Mouse (Mus musculus) thymus, postnatal 0 days (tissue): ENCODE data around the gene Pacs2. TPM values are rescaled to one million over a fixed set of nuclear protein-coding genes. Genes with fewer than 3 reads are reported as not detected.

Experiments
- DNase-seq: peaks from one replicate; pipeline ENCODE4 v3.0.0-alpha.2; 2015; ENCODE audit warnings: low spot score
- polyA plus RNA-seq: library from polyadenylated mRNA; unstranded; fragments of >200 nt; fragmentation: Nextera tagmentation; extraction: Ambion mirVana; gene quantifications from 2 replicates; pipeline ENCODE4 v1.2.1, GENCODE M21; 2015

Pacs2 gene
- polyA plus RNA-seq, 1 experiment from 2014 or later: 6.4 TPM

DNA sequence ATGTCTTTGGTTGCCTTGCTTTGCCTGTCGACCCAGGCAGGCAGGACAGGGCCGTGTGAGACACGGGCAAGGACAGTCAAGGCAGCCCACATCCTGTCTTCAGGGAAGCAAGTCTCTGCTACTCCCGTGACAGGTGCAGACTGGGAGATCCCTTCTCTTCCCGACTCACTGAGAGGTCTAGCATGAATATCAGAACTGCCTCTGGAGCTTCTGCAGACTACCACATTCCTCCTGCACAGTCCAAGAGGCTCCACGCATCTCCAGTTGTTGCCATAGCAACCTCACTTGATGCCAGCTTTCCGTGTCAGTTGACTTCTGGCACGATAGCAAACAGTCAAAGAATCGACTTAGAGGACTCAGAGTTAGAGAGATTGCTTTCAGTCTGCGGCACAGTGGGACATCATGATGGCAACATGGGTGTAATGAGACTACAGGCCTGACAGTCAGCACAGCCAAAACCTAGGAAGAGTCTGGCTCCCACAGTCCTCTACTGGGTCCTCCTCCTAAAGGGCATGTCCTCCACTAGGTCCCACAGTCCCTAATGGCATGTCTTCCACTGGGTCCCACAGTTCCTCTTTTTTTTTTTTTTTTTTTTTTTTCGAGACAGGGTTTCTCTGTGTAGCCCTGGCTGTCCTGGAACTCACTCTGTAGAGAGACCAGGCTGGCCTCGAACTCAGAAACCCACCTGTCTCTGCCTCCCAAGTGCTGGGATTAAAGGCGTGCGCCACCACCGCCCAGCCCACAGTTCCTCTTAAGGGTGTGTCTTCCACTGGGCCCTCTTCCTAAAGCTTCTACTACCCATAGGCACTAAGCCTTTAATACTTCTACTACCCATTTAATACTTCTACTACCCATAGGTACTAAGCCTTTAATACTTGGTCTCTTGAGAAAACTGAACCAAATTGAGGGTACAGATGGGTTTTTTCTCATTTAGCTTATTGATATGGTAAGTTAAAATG, 27.5 kb downstream of the Pacs2 start:
- peak; percentile 37 for DNase-seq

DNA sequence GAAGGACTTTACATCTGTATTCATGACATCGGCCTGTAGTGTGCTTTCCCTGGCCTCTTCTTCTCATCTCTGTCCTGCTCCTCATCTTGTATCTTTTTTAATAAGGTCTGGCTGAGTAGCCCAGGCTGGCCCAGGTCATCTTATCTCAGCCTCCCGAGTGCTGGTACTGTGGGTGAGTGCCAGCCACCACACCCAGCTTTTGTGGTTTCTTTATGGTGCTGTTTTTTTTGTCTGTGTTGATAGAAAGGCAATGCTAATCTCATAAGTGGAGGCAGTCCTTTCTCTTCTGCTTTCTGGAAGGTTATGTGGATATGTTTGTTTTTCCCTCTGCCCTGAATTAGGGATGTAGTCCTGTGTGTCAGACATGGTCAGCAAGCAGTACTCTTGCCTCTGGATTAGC, 28.2 kb downstream of the Pacs2 start:
- no peak for DNase-seq

DNA sequence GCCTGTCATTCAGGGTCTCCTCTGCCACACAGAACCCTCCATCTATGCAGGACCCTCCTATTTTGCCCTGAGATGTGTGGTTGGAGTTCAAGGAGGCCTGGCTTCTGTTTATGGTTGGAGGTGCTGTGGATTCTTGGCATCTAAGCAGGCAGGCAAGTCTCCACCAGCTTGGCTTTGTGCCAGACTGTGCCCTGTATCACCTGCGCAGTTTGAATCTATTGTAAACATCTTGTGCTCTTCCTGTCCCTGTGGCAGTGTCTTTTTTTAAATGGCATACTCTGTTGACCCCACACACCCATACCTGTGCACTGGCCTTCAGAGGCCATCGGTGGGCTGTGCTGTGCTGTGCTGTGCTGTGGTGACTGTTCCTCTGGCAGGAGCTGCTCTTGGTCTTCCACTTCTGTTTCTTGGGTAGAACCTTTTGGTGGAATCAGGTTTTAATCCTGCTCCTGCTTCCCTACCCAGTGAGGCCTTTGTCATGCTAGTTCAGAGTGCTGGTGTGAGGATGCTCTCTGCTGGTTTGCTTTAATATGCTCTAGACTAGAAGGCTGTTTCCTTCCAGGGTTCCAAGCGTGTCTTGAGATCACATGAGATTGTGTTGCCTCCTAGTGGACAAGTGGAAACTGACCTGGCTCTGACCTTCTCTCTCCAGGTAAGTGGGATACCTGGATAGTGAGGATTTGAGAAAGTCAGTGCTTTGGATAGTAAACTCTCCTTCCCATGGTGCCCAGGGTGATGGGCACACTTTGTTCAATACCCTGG, 30.8 kb downstream of the Pacs2 start:
- no peak for DNase-seq

DNA sequence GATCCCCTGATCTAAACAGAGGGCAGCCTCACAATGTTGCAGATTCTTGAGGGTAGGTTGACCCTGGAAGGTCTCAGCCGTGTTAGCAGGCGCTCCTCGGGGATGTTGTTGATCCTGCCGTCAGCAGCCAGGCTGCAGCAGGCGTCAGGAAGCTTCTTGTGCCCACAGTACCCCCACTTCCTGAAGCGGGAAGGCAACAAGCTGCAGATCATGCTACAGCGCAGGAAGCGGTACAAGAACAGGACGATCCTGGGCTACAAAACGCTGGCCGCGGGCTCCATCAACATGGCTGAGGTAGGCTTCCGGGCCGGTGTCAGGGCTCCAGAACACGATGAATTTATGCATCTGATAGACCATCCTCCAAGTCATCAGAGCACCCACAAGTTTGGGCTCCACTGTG, 32.6 kb downstream of the Pacs2 start:
- DNase-seq: peak; percentile 41

DNA sequence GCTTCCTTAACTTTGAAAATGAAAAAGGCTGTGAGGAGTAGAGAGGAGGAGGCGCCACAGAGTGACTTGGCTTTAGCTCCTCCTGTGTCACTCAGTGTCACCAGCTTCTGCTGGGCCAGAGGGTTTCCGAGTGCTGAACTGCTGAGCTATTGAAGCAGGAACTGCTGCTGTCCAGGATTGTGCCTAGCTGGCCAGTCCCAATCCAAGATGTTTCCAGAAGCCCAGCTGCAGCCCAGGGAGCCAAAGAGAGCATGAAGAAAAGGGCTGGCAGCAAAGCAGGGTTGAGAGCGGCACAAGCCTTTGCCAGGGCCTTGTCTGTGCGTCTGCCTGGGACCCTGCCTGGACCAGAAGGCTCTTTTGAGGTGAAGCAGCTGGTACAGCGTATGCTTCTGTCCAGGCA, 33.8 kb downstream of the Pacs2 start:
- DNase-seq: no peak

DNA sequence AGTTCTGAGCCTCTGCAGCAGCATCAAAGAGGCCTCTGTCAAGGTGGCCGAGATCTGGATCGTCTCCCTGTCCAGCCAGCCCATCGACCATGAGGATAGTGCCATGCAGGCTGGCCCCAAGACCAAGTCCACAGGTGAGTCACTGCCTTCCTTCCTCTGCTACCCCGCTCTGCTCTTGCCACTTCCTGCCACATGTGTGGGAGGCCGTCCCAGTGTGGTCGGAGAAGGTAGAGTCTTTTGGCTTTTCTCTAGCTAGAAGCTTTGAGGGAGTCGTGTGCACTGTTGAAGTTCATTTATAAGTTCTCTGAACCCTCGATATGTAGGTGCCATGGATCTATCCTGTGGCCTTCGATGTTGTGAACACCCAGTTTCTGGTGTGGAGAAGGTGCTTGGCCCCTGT, 35.5 kb downstream of the Pacs2 start:
- DNase-seq: peak; percentile 73

DNA sequence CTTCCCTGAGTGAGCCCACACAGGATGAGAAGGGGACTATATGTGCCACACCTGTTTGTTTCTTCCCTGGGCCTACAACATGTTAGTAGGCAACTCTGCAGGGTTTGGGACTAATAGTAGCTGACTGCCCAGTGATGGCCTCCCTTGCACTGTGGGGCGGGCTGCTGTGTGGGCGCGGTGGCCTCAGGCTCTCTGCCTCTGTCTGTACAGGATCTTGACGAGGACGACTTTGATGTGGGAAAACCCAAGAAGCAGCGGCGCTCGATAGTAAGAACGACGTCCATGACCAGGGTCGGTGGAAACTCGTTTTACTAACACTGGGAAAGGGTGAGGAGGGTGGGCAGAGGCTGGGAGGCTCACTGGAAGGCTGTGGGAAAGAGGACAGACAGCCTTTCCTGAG, 36.4 kb downstream of the Pacs2 start:
- DNase-seq: peak; percentile 38

DNA sequence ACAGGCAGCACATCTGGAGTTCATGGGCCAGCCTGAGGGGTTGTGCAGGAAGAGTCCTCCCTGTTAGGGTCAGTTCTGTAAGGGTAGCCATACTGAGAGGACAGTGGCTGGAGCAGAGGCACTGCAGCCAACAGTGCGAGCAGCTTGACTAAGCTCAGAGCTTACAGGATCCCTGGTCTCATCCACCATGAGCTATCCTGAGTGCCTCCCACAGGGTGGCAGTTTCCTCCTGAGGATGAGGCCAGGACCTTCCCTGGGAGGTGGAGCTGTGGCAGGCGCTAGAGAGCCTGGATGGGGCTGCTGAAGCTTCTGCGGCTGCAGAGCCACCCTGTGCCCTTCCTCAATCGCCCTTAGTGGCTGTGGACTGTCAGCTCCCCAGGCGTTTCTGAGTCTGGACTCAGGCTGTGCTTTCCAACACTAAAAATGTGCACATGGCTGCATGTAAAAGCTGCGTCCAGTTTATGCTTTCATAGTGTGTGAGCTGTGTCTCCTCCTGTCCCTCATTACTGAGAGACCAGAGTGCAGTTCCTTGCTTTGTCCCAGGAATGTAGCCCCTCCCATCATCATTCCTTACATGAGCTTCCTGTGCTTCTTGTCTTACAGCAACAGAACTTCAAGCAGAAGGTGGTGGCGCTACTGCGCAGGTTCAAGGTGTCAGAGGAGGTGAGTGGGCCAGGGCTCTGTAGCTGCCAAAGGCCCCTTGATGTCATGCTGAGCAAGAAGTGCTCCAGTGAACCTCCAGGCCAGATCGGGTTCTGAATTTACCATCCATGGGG, 37.5 kb downstream of the Pacs2 start:
- DNase-seq: no peak

DNA sequence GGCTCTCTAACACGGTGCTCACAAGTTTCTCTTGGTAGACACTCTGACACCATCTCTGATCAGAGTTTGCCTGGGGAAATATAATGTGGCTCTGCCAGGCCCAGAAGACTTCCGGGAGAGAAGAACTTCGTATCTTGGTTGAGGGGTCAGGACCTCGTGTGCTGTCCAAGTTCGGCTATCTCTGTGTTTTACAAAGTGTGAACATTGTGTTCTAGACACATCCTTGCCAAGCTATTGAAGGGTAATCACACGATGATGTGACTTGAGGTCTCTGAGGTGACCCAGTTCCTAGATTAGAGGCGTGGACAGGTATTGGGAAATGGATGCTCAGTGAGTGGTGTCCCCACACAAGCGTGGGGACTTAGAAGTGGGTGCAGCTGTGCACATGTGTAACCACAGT, 41.8 kb downstream of the Pacs2 start:
- DNase-seq: no peak

DNA sequence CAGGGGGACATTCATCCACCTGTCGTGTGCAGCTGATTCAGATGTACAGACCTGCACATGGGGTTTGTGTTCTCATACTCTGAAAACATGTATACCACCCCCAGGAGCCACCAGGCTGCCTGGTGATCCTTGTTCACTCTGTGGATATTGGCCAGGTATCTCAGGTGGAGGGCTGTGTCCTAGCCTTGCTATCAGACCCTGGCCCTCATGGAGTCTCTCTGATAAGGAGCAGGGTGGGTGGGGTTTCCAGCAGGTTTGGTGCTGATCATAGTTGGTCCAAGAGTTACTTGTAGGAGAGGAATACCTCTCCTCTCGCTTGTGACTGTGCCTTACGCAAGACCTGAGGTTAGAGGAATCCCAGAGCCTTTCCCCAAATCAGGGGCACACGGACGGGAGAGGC, 45.9 kb downstream of the Pacs2 start:
- no peak for DNase-seq

DNA sequence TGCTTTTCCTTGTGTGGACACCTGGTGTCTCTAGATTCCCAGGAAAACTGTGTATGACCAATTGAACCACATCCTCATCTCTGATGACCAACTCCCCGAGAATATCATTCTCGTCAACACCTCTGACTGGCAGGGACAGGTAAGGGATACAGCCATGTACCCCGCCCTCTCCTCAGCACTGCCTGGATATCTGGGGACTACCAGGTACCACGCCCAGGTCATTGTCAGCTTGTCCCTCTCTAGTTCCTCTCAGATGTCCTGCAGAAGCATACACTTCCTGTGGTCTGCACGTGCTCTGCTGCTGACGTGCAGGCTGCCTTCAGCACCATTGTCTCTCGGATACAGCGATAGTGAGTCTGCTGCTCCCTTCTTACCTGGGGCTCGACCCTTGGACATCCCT, 47.3 kb downstream of the Pacs2 start:
- no peak for DNase-seq

DNA sequence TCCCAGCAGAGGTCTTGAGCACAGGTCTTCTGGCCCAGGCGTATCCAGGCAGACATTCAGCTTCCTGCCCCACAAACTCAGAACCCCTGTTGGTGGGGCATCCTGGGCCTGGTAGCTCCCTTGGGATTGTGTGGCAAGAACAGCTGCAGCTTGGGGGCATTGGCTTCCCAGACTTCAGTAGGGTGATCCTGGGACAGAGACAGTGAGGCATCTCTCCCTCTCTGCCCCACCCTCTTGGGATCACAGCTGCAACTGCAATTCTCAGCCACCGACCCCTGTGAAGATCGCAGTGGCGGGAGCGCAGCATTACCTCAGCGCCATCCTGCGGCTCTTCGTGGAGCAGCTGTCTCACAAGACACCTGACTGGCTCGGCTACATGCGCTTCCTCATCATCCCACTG, 47.9 kb downstream of the Pacs2 start:
- no peak for DNase-seq

DNA sequence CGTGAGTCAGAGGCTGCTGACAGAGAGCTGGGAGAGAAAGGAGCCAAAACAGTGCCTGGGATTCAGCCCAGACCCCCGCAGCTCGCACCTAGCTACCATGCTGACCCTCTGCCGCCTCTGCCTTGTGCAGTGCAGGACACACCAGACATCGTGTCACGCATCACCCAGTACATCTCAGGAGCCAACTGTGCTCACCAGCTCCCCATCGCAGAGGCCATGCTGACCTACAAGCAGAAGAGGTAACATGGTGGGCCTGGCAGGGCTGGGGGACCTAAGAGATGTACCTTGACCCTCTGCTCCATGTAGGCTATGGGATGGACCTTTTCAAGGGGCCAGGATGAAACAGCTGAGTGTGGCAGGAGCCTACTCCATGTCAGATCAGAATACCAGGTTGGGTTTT, 49.4 kb downstream of the Pacs2 start:
- no peak for DNase-seq

DNA sequence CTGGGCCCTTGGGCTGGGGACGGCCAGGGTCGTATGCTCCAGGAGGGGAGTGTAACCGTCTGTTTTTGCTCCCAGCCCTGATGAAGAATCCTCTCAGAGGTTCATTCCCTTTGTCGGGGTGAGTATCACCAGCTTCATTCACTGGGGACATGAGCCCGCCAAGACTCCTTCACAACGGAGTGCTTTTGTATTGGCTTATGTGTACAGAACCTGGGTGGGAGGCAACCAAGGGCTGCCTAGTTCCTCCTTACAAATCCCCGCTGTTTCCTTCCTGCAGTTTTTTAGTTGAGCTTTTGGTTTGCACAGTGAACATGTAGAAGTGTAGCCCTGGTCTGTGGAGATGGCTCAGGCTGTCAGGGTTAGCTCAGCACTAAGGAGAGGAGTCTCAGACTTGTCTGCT, 53.7 kb downstream of the Pacs2 start:
- no peak for DNase-seq

DNA sequence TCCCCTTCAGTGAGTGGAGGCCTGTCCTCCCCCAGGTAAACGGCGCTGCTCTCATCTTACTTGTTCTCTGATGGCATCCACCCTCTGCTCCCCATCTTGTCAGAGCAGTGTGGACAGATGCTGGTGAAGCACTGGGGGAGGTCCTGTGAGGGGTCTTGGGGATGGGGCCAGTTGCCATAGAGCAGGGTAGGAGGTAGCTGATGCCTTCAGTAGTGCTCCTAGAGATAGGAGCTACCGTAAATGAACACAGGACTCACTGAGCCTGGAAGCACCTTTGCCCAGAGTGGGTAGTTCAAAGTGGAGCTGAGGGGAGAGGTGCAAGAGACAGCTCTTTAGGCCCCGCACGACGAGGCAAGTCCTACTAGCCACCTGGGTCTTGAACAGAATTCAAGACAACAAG, 55.1 kb downstream of the Pacs2 start:
- DNase-seq: no peak

DNA sequence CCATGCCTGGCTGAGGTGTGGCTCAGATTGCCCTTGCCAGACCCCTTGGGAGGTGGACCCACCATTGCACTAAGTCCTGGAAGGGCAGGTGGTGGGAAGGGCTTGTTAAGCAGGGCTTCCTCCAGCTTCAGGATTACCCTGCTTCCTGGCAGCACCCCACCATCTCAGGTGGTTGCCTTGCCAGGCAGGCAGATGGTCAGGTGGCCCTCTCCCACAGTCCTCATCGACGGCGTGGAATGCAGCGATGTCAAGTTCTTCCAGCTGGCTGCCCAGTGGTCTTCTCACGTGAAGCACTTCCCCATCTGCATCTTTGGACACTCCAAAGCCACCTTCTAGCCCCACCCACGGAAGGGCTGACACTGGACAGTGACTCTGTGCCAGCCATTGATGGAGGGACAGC, 57.0 kb downstream of the Pacs2 start:
- DNase-seq: no peak

DNA sequence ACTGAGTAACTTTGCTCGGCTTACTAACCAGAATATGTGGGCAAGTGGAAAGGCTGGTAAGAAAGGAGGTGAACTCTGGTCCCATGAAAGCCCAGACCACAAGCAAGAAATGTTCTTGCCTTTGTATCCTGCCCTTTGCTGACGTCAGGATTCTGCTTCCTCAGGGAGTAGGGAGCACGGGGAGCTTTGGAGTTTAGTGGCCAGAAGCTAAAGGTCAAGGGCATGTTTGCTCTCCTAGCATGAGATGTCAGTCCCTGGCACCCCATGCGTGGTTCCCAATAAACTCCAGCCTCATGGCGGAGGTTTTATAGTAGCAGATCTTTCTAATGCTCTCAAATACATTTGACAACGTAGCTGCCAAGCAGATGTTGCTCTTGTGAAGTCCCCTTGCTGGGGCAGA, 57.5 kb downstream of the Pacs2 start:
- no peak for DNase-seq

DNA sequence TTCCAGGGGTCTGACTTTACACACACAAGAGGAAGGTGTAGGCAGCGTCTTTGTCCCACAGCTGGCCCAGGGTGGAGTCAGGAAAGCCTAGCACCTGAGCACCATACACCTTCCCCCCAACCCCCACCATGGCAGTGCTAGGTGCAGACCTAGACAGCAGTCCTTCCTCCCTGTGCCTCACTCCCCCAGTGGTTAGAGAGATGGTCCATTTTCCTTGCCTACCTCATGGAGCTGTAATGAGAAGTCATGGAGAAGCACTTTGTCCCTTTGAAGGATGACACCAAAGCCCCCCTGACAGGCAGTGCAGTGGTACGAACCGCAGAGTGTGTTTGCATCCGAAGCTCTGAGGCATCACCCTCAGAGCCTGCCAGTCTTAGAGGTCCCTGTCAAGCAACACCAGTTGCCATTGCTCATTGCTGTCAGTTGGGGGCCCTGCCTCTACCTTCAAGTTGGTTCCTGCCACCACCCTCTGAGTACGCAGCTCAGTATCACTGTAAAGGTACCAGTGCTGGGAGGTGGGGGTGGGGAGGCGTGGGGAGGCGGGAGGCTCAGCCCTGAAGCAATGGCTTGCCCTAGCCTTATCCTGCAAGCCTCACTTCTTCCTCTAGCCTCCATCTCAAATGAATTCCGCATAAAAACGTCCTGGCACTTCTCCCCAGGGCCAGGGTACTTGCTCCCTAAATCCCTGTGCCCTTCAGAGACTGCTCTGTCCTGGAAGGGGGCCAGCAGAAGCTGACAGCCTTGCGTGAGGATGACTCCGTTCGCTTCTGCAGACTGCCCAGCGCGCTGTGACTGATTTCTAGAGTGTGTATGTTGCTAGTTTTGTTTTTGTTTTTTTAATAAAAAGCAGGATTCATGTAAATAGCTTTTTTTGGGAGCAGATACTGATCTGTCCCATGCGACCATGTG, 59.4 kb downstream of the Pacs2 start:
- DNase-seq: peak; percentile 69

DNA sequence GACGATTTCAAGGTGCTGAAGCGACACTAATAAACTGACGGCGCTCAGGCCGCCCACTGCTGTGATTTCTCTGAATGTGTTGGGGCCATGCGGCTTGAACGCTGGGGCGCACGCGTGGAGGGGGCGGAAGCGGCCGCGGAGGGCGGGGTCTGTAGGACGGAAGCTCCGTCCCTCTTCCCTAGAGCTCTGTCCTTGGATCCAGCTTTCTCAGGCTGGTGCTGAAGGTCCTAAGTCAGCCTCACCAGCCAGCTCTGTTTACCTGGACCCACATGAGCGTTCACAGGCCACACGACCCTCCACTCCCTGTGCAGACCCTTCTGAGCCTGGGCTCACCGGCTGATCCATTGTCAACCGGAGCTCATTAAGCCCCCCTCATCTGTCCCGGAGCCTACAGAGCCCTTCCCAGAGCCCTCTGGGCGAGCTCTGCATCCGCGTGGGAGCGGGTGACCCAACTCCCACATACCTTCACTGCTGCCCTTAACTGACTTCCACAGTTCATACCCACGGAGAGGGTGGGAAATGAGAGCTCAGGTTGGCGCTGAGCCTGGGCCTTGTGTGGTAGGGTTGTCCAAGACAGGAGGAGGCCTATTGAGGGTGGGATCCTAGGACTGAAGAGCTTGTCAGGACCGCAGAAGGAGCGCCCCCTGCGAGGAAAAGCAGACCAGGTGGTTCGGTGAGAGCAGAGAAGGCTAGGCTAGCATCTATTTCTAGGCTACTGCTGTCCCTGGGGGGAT, 60.2 kb downstream of the Pacs2 start, which contains the start of gene Tex22:
TSS of gene Tex22 (plus strand) at position 174 of the 734 bp plus-strand sequence.
- DNase-seq: peak; percentile 74

DNA sequence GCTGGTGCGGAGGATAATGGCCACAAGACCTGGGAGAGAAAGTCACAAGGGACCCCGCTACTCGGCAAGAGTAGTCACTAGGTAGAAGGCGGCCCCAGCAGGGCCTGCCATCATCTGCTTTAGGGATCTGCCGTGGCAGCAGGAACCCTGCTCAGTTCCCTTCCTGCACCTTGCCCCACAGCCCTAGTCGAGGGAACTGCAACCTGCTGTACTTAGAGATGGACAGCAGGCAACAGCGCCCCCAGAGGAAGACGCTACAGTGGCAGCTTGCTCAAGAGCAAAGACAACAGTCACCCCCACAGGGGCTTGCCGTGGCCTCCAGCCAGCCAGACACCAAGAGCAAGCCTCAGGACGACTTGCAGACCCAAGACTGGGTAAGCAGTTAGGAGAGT, 60.8 kb downstream of the Pacs2 start:
- DNase-seq: peak; percentile 91
